Mouse (Mus musculus): ENCODE data around the gene Gm5901. TPM values are rescaled to one million over a fixed set of nuclear protein-coding genes. Genes with fewer than 3 reads are reported as not detected.
"Not testable (repeated sequence)": the region's sequence is repeated elsewhere in the genome, so short reads cannot be mapped to it uniquely, and the experiment has no call there.

Gene Gm5901
- polyA plus RNA-seq (2016; fragmentation: Nextera tagmentation; extraction: Ambion mirVana), result not detected in 2 replicates

- ATAC-seq (ENCODE audit: insufficient number of reproducible peaks, low FRiP score), result no peak
- Histone ChIP-seq H3K9me3 (replicated peaks) (no peaks in the 10 kb centered on the region), H3K36me3 (peaks cover 53% of the 10 kb centered on the region), H3K4me1 (replicated peaks) (peaks cover 11% of the 10 kb centered on the region; the same call in 1 of the 2 replicates), H3K27me3 (replicated peaks) (no peaks in the 10 kb centered on the region), H3K9ac (no peak within 1 kb of the TSS), H3K4me3 (no peak within 1 kb of the TSS), H3K4me2 (no peak within 1 kb of the TSS), H3K27ac (ENCODE audit: poor library complexity, severe bottlenecking) (no peak within 1 kb of the TSS)
- 81% methylated on average over 1 of the region's 1 CpGs for WGBS
These were observed at the start of gene Gm5901 for GRCm38 (mm10) chr7:105374866-105375265. Gene Gm5901, plus strand, starts transcription at chr7:105375038.

DNA sequence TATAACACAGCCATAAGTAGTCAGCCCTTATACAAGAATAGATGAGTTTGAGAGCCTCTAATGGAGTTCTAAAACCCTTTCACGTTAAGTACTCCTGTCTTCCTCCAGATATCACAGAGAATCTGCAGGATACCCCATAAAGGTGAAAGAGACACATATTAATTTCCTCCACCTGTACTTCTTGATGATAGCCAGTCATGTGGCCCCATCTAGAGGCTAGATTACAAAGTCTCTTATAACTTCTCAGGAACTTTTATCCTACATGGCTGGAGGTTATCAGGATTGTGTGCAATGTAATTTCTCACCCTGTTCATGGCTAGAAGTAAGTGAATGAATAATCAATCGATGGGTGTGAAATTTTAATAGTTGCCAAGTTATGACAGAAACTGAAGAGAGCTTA, 49.5 kb upstream of the Gm5901 start:
- Histone ChIP-seq H3K4me3 (no peak overlapping the region), H3K27me3 (replicated peaks) (no peaks in the 10 kb centered on the region), H3K4me1 (replicated peaks) (no peaks in the 10 kb centered on the region), H3K9ac (no peak overlapping the region), H3K4me2 (no peak overlapping the region), H3K27ac (ENCODE audit: poor library complexity, severe bottlenecking) (no peak overlapping the region), H3K36me3 (no peaks in the 10 kb centered on the region), H3K9me3 (replicated peaks) (no peaks in the 10 kb centered on the region)
- no peak for ATAC-seq (ENCODE audit: insufficient number of reproducible peaks, low FRiP score)
- 63% methylated on average over 2 of the region's 2 CpGs for WGBS

GRCm38 (mm10) chr7:105334004-105334403, 40.8 kb upstream of the Gm5901 start, which contains the start of gene Olfr690:
Gene Olfr690, minus strand, starts transcription at chr7:105334104.
- H3K9me3 ChIP-seq (replicated peaks), result no peaks in the 10 kb centered on the region
- H3K36me3 ChIP-seq, result no peaks in the 10 kb centered on the region
- no peaks in the 10 kb centered on the region for H3K4me1 ChIP-seq (replicated peaks)
- no peak within 1 kb of the TSS for H3K4me2 ChIP-seq
- no peaks in the 10 kb centered on the region for H3K27me3 ChIP-seq (replicated peaks)
- no peak for ATAC-seq (ENCODE audit: insufficient number of reproducible peaks, low FRiP score)
- H3K4me3 ChIP-seq, result no peak within 1 kb of the TSS
- WGBS, result 73% methylated on average over 1 of the region's 1 CpGs
- no peak within 1 kb of the TSS for H3K27ac ChIP-seq (ENCODE audit: poor library complexity, severe bottlenecking)
- no peak within 1 kb of the TSS for H3K9ac ChIP-seq

DNA sequence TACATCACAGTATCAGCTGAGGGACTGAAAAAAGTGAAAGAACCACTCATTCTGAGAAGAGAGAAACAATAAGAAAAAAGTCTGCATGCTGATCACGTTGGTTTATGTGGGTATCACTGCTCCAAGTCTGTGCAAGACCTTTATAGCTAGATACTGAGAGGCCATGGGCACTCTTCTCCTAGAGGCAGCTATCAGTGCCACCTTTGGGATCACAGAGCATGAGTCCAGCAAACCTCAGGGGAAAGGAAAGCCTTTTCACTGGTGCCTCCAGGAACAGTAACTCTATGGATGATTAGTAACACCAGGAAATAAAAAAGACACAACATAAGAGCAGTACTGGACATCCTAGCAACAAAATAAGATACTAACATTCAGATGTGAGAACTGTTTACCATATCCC, 32.7 kb upstream of the Gm5901 start, which contains the start of gene Olfr691:
Gene Olfr691 (minus strand): TSS at position 101 of the 400 bp plus-strand sequence.
- H3K9me3 ChIP-seq (replicated peaks), result no peaks in the 10 kb centered on the region
- H3K27me3 ChIP-seq (replicated peaks), result no peaks in the 10 kb centered on the region
- H3K36me3 ChIP-seq, result no peaks in the 10 kb centered on the region
- H3K27ac ChIP-seq (ENCODE audit: poor library complexity, severe bottlenecking), result no peak within 1 kb of the TSS
- WGBS, result 44% methylated on average over 1 of the region's 1 CpGs
- no peak within 1 kb of the TSS for H3K9ac ChIP-seq
- H3K4me2 ChIP-seq, result no peak within 1 kb of the TSS
- H3K4me3 ChIP-seq, result no peak within 1 kb of the TSS
- ATAC-seq (ENCODE audit: insufficient number of reproducible peaks, low FRiP score), result no peak
- H3K4me1 ChIP-seq (replicated peaks), result no peaks in the 10 kb centered on the region

DNA sequence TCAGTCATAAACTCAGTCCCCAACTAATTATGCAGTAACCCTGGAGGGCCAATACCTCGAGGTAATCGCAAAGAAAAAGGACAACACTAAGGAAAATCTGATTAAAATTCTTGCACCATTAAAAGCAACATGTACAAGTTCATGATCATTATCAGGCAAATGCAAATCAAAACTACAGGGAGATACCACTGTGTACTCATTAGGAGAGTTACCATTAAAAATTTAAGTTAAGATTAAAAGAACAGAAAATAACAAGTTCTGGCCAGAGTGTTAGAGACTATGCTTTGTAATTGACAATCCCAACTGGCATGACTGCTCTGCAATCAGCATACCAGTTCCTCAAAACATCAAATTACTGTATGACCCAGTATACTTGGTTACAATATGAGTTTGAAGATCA, 32.1 kb upstream of the Gm5901 start:
- H3K27ac ChIP-seq (ENCODE audit: poor library complexity, severe bottlenecking), result no peak overlapping the region
- H3K36me3 ChIP-seq, result no peaks in the 10 kb centered on the region
- H3K9me3 ChIP-seq (replicated peaks), result no peaks in the 10 kb centered on the region
- no peak overlapping the region for H3K4me2 ChIP-seq
- H3K4me1 ChIP-seq (replicated peaks), result no peaks in the 10 kb centered on the region
- ATAC-seq (ENCODE audit: insufficient number of reproducible peaks, low FRiP score), result no peak
- H3K9ac ChIP-seq, result no peak overlapping the region
- H3K27me3 ChIP-seq (replicated peaks), result no peaks in the 10 kb centered on the region
- 77% methylated on average over 2 of the region's 2 CpGs for WGBS
- H3K4me3 ChIP-seq, result no peak overlapping the region

DNA sequence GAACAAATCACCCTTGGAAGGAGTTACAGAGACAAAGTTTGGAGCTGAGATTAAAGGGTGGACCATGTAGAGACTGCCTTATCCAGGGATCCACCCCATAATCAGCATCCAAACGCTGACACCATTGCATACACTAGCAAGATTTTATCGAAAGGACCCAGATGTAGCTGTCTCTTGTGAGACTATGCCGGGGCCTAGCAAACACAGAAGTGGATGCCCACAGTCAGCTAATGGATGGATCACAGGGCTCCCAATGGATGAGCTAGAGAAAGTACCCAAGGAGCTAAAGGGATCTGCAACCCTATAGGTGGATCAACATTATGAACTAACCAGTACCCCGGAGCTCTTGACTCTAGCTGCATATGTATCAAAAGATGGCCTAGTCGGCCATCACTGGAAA, 18.8 kb upstream of the Gm5901 start:
- WGBS, result no CpG with 5 or more reads among the region's 5 CpGs
- ATAC-seq (ENCODE audit: insufficient number of reproducible peaks, low FRiP score), result peak; percentile 45; the same call in 1 of the 2 replicates
- H3K9ac ChIP-seq; H3K27ac ChIP-seq (ENCODE audit: poor library complexity, severe bottlenecking); H3K4me3 ChIP-seq; H3K27me3 ChIP-seq (replicated peaks); H3K36me3 ChIP-seq; H3K4me2 ChIP-seq; H3K4me1 ChIP-seq (replicated peaks); H3K9me3 ChIP-seq (replicated peaks): not testable (repeated sequence)

GRCm38 (mm10) chr7:105356487-105356886, 18.4 kb upstream of the Gm5901 start:
- not testable (repeated sequence) for H3K36me3 ChIP-seq; H3K9ac ChIP-seq; H3K27me3 ChIP-seq (replicated peaks); H3K4me1 ChIP-seq (replicated peaks); H3K4me2 ChIP-seq; H3K9me3 ChIP-seq (replicated peaks); H3K4me3 ChIP-seq; H3K27ac ChIP-seq (ENCODE audit: poor library complexity, severe bottlenecking)
- ATAC-seq (ENCODE audit: insufficient number of reproducible peaks, low FRiP score), result peak; percentile 87
- WGBS, result 93% methylated on average over 1 of the region's 2 CpGs

GRCm38 (mm10) chr7:105361713-105362112, 13.1 kb upstream of the Gm5901 start:
- Histone ChIP-seq H3K4me1 (replicated peaks) (no peaks in the 10 kb centered on the region), H3K9me3 (replicated peaks) (no peaks in the 10 kb centered on the region), H3K4me2 (no peak overlapping the region), H3K9ac (no peak overlapping the region), H3K36me3 (no peaks in the 10 kb centered on the region), H3K27me3 (replicated peaks) (no peaks in the 10 kb centered on the region), H3K4me3 (no peak overlapping the region), H3K27ac (ENCODE audit: poor library complexity, severe bottlenecking) (no peak overlapping the region)
- WGBS, result 73% methylated on average over 2 of the region's 2 CpGs
- ATAC-seq (ENCODE audit: insufficient number of reproducible peaks, low FRiP score), result no peak

GRCm38 (mm10) chr7:105367268-105367667, 7.6 kb upstream of the Gm5901 start:
- H3K4me3 ChIP-seq, result no peak overlapping the region
- ATAC-seq (ENCODE audit: insufficient number of reproducible peaks, low FRiP score), result no peak
- H3K4me1 ChIP-seq (replicated peaks), result no peaks in the 10 kb centered on the region
- 78% methylated on average over 5 of the region's 5 CpGs for WGBS
- peaks cover 6% of the 10 kb centered on the region for H3K36me3 ChIP-seq
- no peaks in the 10 kb centered on the region for H3K27me3 ChIP-seq (replicated peaks)
- no peak overlapping the region for H3K4me2 ChIP-seq
- no peak overlapping the region for H3K9ac ChIP-seq
- no peak overlapping the region for H3K27ac ChIP-seq (ENCODE audit: poor library complexity, severe bottlenecking)
- no peaks in the 10 kb centered on the region for H3K9me3 ChIP-seq (replicated peaks)

GRCm38 (mm10) chr7:105367930-105368329, 6.9 kb upstream of the Gm5901 start, which contains the start of gene Olfr692:
Gene Olfr692, plus strand, starts transcription at chr7:105368230.
- no peak for ATAC-seq (ENCODE audit: insufficient number of reproducible peaks, low FRiP score)
- Histone ChIP-seq H3K9me3 (replicated peaks) (no peaks in the 10 kb centered on the region), H3K4me1 (replicated peaks) (no peaks in the 10 kb centered on the region), H3K27me3 (replicated peaks) (no peaks in the 10 kb centered on the region), H3K4me3 (no peak within 1 kb of the TSS), H3K36me3 (peaks cover 6% of the 10 kb centered on the region), H3K9ac (no peak within 1 kb of the TSS), H3K4me2 (no peak within 1 kb of the TSS), H3K27ac (ENCODE audit: poor library complexity, severe bottlenecking) (no peak within 1 kb of the TSS)
- WGBS, result 90% methylated on average over 1 of the region's 1 CpGs

- WGBS, result 84% methylated on average over 4 of the region's 4 CpGs
- Histone ChIP-seq H3K27ac (ENCODE audit: poor library complexity, severe bottlenecking) (no peak overlapping the region), H3K4me2 (no peak overlapping the region), H3K9me3 (replicated peaks) (no peaks in the 10 kb centered on the region), H3K27me3 (replicated peaks) (no peaks in the 10 kb centered on the region), H3K4me3 (no peak overlapping the region), H3K9ac (no peak overlapping the region), H3K36me3 (peaks cover 6% of the 10 kb centered on the region), H3K4me1 (replicated peaks) (peaks cover 4% of the 10 kb centered on the region; the same call in 1 of the 2 replicates)
- ATAC-seq (ENCODE audit: insufficient number of reproducible peaks, low FRiP score), result no peak
These were observed 6.3 kb upstream of the Gm5901 start for GRCm38 (mm10) chr7:105368521-105368920.

DNA sequence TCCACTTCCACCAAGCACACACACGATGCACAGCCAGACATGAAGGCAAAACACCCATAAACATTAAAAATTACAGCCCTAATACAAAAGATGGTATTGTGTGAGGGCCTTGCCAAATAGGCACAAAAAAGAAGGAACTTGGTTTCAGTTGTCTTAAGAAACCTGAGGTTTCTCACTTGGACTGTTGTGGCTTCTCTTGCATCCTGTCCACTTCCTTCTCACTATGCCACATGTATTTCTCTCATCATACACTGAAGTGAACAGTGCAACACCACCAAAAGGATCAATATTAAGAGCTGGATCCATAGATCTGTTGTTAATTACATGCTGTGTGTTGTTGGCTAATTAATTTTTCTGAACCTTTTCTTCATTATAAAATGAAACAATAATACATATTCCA, 1.9 kb upstream of the Gm5901 start:
- Histone ChIP-seq H3K4me2 (no peak overlapping the region), H3K9ac (no peak overlapping the region), H3K27me3 (replicated peaks) (no peaks in the 10 kb centered on the region), H3K4me3 (no peak overlapping the region), H3K36me3 (peaks cover 33% of the 10 kb centered on the region), H3K27ac (ENCODE audit: poor library complexity, severe bottlenecking) (no peak overlapping the region), H3K9me3 (replicated peaks) (no peaks in the 10 kb centered on the region), H3K4me1 (replicated peaks) (peaks cover 11% of the 10 kb centered on the region; the same call in 1 of the 2 replicates)
- no peak for ATAC-seq (ENCODE audit: insufficient number of reproducible peaks, low FRiP score)
- 91% methylated on average over 1 of the region's 1 CpGs for WGBS

All from heart, embryonic 12.5 days (tissue).